Mouse (Mus musculus) heart, embryonic 15.5 days (tissue): ENCODE measurements around the gene Eif1b. TPM values are rescaled to one million over a fixed set of nuclear protein-coding genes. Genes with fewer than 3 reads are reported as not detected.

Source experiments
- ATAC-seq: fragments of 200-750 bp; cut with Nextera tagmentation; replicated peaks from 2 replicates; pipeline ENCODE4 v1.8.0; 2017; ENCODE audit warnings: low read depth, moderate TSS enrichment; ENCODE audit not compliant: insufficient number of reproducible peaks, insufficient read depth, low FRiP score
- H3K27ac ChIP-seq: fragments of 300-500 bp; sonication (generic); 2 replicates; pipeline ENCODE4 v1.5.1; 2015; ENCODE audit warnings: mild to moderate bottlenecking, inconsistent platforms
- H3K27me3 ChIP-seq: fragments of 300-500 bp; sonication (generic); 2 replicates; pipeline ENCODE4 v1.6.1; 2015; ENCODE audit warnings: inconsistent platforms
- H3K36me3 ChIP-seq: fragments of 300-500 bp; sonication (generic); 2 replicates; pipeline ENCODE4 v1.6.1; 2015; ENCODE audit warnings: mild to moderate bottlenecking, inconsistent platforms
- H3K4me1 ChIP-seq: fragments of 300-500 bp; sonication (generic); replicated peaks from 2 replicates; pipeline ENCODE4 v1.6.1; 2015; ENCODE audit warnings: inconsistent platforms
- H3K4me2 ChIP-seq: fragments of 300-500 bp; sonication (generic); 2 replicates; pipeline ENCODE4 v1.6.1; 2015; ENCODE audit warnings: inconsistent platforms, mild to moderate bottlenecking, moderate library complexity
- H3K4me3 ChIP-seq: fragments of 300-500 bp; sonication (generic); 2 replicates; pipeline ENCODE4 v1.5.1; 2015; ENCODE audit warnings: mild to moderate bottlenecking, inconsistent platforms
- H3K9ac ChIP-seq: fragments of 300-500 bp; sonication (generic); 2 replicates; pipeline ENCODE4 v1.6.1; 2015; ENCODE audit warnings: mild to moderate bottlenecking, inconsistent platforms
- H3K9me3 ChIP-seq: fragments of 300-500 bp; sonication (generic); replicated peaks from 2 replicates; pipeline ENCODE4 v1.6.1; 2016; ENCODE audit warnings: inconsistent platforms
- WGBS: fragments of 180-500 bp; shearing (Covaris S2); methylation state at CpG from one replicate; pipeline ENCODE4 v1.1.7; 2015; ENCODE audit warnings: mixed read lengths; 5-methylcytosine and 5-hydroxymethylcytosine counted together
- polyA plus RNA-seq: library from polyadenylated mRNA; unstranded; fragments of >200 nt; fragmentation: Nextera tagmentation; extraction: Ambion mirVana; gene quantifications from 2 replicates; pipeline ENCODE4 v1.2.1, GENCODE M21; 2015

Eif1b gene
- polyA plus RNA-seq, 1 experiment from 2014 or later = 133 TPM

DNA sequence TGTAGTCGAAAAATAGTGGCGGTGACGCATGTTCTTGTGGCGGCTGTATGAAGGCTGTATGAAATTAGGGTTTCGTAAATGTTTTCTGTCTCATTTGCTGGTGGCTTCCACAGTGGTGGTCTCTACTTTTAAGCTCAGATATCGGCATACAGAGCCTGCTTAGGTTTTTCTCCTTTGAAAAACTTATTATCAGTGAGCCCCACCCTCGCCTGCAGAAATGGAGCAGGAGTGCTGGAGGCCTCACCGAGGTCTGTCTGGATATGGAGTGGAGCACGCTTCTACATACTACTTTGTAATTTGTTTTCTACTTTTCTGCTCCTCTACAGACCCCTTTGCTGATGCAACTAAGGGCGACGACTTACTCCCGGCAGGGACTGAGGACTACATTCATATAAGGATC lies 1.7 kb downstream of the Eif1b start:
- 68% methylated on average over 12 of the region's 12 CpGs for WGBS
- 0 out of 2 replicates have a peak overlapping the region, but pooled peaks have one; percentile 92 for H3K27ac ChIP-seq
- H3K9me3 ChIP-seq = no peaks in the 10 kb centered on the region
- peaks cover 11% of the 10 kb centered on the region for H3K4me1 ChIP-seq
- H3K4me2 ChIP-seq = peak overlapping the region; percentile 83
- H3K4me3 ChIP-seq = peak overlapping the region; percentile 98
- H3K27me3 ChIP-seq = no peaks in the 10 kb centered on the region
- peaks cover 23% of the 10 kb centered on the region for H3K36me3 ChIP-seq
- peak overlapping the region; percentile 99 for H3K9ac ChIP-seq
- ATAC-seq = no peak

GRCm38 (mm10) chr9:120496691-120497090 lies 4.7 kb downstream of the Eif1b start:
- Histone ChIP-seq H3K4me3 (no peak overlapping the region), H3K36me3 (peaks cover 23% of the 10 kb centered on the region), H3K4me1 (peaks cover 11% of the 10 kb centered on the region), H3K4me2 (no peak overlapping the region), H3K9ac (no peak overlapping the region), H3K27ac (no peak overlapping the region), H3K9me3 (no peaks in the 10 kb centered on the region), H3K27me3 (no peaks in the 10 kb centered on the region)
- WGBS = 4% methylated on average over 3 of the region's 3 CpGs
- no peak for ATAC-seq

- Histone ChIP-seq H3K27me3 (no peaks in the 10 kb centered on the region), H3K4me2 (no peak overlapping the region), H3K27ac (no peak overlapping the region), H3K9ac (no peak overlapping the region), H3K36me3 (peaks cover 23% of the 10 kb centered on the region), H3K9me3 (no peaks in the 10 kb centered on the region), H3K4me1 (peaks cover 14% of the 10 kb centered on the region), H3K4me3 (no peak overlapping the region)
- ATAC-seq = no peak
- 83% methylated on average over 5 of the region's 5 CpGs for WGBS
Observed at GRCm38 (mm10) chr9:120497983-120498382, 6.0 kb downstream of the Eif1b start.

DNA sequence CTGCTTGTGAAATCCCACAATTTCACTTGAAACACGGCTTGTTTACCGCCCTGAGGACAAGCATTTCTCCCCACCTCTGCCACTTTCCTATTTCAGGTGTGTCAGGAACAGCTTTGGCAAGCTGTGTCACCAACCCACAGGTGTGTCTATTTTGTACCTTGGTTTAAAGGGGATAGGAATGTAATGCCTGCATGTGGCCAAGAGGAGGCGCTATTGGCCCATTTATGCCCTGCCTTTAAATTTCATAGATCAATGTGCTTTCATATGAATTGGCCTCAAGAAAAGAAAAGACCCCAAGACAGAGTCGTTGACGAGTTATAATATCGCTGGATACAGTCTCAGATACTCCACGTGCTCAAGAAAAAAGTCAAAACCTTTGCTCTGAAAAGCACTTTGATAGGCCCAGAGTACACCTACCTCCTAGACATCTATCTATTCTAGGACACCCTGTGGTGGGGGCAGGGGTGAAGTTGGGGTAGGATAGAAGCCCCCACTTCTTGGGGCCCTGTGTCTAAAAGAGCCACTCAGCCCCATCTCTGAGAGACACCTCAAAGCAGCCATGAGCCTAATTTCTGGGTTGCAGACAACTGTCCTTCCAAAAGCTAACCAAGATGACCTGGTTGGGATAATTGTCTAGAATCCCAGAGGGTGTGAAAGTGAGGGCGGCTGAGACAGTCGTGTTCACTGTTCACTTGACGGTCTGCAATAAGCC lies 9.3 kb downstream of the Eif1b start:
- H3K4me1 ChIP-seq = peaks cover 3% of the 10 kb centered on the region; the same call in 1 of the 2 replicates
- WGBS = 34% methylated on average over 10 of the region's 10 CpGs
- no peak overlapping the region for H3K4me3 ChIP-seq
- H3K36me3 ChIP-seq = no peaks in the 10 kb centered on the region
- H3K9me3 ChIP-seq = no peaks in the 10 kb centered on the region
- no peak overlapping the region for H3K27ac ChIP-seq
- no peaks in the 10 kb centered on the region for H3K27me3 ChIP-seq
- H3K4me2 ChIP-seq = no peak overlapping the region
- no peak overlapping the region for H3K9ac ChIP-seq
- ATAC-seq = no peak

- H3K4me2 ChIP-seq = no peak overlapping the region
- WGBS = 4% methylated on average over 8 of the region's 8 CpGs
- no peak for ATAC-seq
Observed at GRCm38 (mm10) chr9:120502013-120502412, 10.0 kb downstream of the Eif1b start.

DNA sequence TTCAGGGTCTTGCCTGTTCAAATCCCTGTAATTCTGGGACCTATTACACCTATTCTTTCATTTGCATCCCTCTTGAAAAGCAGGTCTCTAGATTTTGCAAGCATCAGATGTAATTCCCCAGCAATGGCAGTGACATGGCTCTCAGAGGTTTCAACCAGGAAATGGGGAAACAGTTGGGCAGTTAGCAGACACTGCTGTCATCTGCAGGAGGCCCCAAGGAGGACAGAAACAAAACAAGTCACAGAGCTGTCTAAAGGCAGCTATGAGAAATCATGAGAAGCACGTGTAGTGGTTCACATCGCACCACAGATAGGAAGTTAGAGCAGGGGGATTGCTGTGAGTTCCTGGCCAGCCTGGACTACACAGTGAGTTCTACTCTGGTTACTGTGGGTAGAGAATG lies 12.4 kb downstream of the Eif1b start:
- peaks cover 3% of the 10 kb centered on the region; the same call in 1 of the 2 replicates for H3K4me1 ChIP-seq
- no peak overlapping the region for H3K4me3 ChIP-seq
- ATAC-seq = no peak
- no peaks in the 10 kb centered on the region for H3K36me3 ChIP-seq
- no peak overlapping the region for H3K4me2 ChIP-seq
- H3K27me3 ChIP-seq = no peaks in the 10 kb centered on the region
- WGBS = 62% methylated on average over 2 of the region's 2 CpGs
- no peak overlapping the region for H3K27ac ChIP-seq
- no peaks in the 10 kb centered on the region for H3K9me3 ChIP-seq
- H3K9ac ChIP-seq = no peak overlapping the region

More at GRCm38 (mm10) chr9:120502013-120502412, 10.0 kb downstream of the Eif1b start:
- H3K36me3 ChIP-seq = no peaks in the 10 kb centered on the region
- no peaks in the 10 kb centered on the region for H3K27me3 ChIP-seq
- no peak overlapping the region for H3K4me3 ChIP-seq
- no peaks in the 10 kb centered on the region for H3K9me3 ChIP-seq
- peaks cover 3% of the 10 kb centered on the region; the same call in 1 of the 2 replicates for H3K4me1 ChIP-seq
- no peak overlapping the region for H3K27ac ChIP-seq
- H3K9ac ChIP-seq = no peak overlapping the region

GRCm38 (mm10) chr9:120511781-120512180 lies 19.7 kb downstream of the Eif1b start:
- H3K4me3 ChIP-seq = no peak overlapping the region
- no peaks in the 10 kb centered on the region for H3K27me3 ChIP-seq
- H3K9ac ChIP-seq = no peak overlapping the region
- no peak for ATAC-seq
- 67% methylated on average over 3 of the region's 3 CpGs for WGBS
- no peaks in the 10 kb centered on the region for H3K4me1 ChIP-seq
- H3K36me3 ChIP-seq = no peaks in the 10 kb centered on the region
- H3K27ac ChIP-seq = no peak overlapping the region
- no peak overlapping the region for H3K4me2 ChIP-seq
- no peaks in the 10 kb centered on the region for H3K9me3 ChIP-seq

GRCm38 (mm10) chr9:120516720-120517119 lies 24.7 kb downstream of the Eif1b start:
- Histone ChIP-seq H3K36me3 (no peaks in the 10 kb centered on the region), H3K4me3 (no peak overlapping the region), H3K9ac (no peak overlapping the region), H3K27me3 (no peaks in the 10 kb centered on the region), H3K4me1 (no peaks in the 10 kb centered on the region), H3K27ac (no peak overlapping the region), H3K9me3 (no peaks in the 10 kb centered on the region), H3K4me2 (no peak overlapping the region)
- ATAC-seq = no peak
- WGBS = 55% methylated on average over 8 of the region's 8 CpGs

DNA sequence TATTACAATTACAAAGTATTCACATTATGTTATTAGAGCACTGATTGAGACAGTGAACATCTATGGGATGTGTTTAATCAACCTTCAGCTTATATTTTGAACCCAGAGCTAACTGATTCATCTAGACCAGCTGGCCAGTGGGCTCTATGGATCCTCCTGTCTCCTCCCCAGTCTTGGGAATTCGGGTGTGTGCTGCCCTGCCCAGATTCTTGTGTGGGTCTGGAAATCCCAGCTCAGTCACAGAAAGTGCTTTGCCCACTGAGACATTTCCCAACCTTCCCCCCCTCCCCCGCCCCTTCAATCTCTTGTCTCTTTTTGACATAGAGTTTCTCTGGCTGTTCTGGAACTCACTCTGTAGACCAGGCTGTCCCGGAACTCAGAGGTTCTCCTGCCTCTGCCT lies 26.9 kb downstream of the Eif1b start:
- ATAC-seq = no peak
- no peaks in the 10 kb centered on the region for H3K9me3 ChIP-seq
- H3K4me2 ChIP-seq = no peak overlapping the region
- no peak overlapping the region for H3K9ac ChIP-seq
- H3K4me1 ChIP-seq = no peaks in the 10 kb centered on the region
- no peaks in the 10 kb centered on the region for H3K36me3 ChIP-seq
- H3K27me3 ChIP-seq = no peaks in the 10 kb centered on the region
- 74% methylated on average over 3 of the region's 3 CpGs for WGBS
- no peak overlapping the region for H3K27ac ChIP-seq
- no peak overlapping the region for H3K4me3 ChIP-seq

DNA sequence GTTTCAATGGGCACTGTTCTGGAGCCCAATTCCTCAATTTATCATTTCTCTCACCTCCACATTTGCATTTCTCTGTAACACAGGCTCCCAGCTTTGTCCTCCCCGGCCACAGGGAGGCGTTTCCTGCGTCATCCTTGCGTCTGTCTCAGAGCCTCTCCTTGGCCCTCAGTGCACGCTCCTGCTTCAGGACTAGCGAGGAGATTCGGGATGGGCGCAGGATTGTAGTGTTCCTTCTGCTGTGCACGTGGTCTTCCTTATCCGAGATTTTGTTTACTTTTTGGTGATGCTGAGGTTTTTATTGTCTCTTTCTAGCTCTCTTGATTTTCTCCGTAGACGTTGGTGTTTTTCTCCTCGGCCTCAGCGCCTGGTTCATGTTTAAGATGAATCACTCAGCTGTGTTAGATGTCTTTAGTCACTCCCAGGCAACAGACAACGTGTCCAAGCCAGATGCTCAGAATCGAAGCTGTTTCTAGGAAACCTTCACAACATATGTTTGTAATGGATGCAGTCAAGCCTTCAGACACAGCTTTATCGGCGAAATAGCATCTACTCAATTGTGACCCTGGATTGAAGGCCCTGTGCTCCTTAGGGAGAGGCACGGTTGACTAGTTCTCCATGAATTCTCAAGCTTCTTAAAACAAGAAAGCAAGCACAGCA lies 27.6 kb downstream of the Eif1b start:
- Histone ChIP-seq H3K4me1 (no peaks in the 10 kb centered on the region), H3K4me2 (no peak overlapping the region), H3K9me3 (no peaks in the 10 kb centered on the region), H3K27ac (no peak overlapping the region), H3K27me3 (no peaks in the 10 kb centered on the region), H3K4me3 (no peak overlapping the region), H3K9ac (no peak overlapping the region), H3K36me3 (no peaks in the 10 kb centered on the region)
- 62% methylated on average over 19 of the region's 19 CpGs for WGBS
- no peak for ATAC-seq

GRCm38 (mm10) chr9:120521161-120521560 lies 29.1 kb downstream of the Eif1b start:
- Histone ChIP-seq H3K27ac (no peak overlapping the region), H3K27me3 (no peaks in the 10 kb centered on the region), H3K9ac (no peak overlapping the region), H3K4me1 (no peaks in the 10 kb centered on the region), H3K4me3 (no peak overlapping the region), H3K36me3 (no peaks in the 10 kb centered on the region), H3K4me2 (no peak overlapping the region), H3K9me3 (no peaks in the 10 kb centered on the region)
- ATAC-seq = no peak
- WGBS = 73% methylated on average over 1 of the region's 1 CpGs

DNA sequence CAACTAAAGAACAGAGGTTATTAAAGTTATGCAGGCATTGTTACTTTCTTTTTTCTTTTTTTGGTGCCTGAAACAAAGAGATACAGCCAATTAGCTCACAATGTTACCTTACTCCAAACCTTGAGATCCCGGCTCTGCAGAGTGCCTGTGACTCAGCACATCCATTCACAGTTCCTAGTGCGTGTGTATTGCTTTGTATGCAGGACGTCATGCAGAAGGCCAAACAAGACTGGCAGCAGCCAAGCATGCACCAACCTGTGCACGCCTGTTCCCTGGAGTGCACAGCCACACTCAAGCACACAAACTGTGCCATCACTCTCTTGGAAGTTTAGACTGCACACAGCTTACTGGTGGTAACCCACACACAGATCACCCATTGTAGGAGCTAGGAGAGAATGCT lies 35.2 kb downstream of the Eif1b start:
- H3K9me3 ChIP-seq = no peaks in the 10 kb centered on the region
- no peak overlapping the region for H3K4me3 ChIP-seq
- H3K36me3 ChIP-seq = no peaks in the 10 kb centered on the region
- H3K4me2 ChIP-seq = no peak overlapping the region
- 0 out of 2 replicates have a peak, but pooled peaks cover 4% of the 10 kb centered on the region for H3K27me3 ChIP-seq
- 77% methylated on average over 4 of the region's 4 CpGs for WGBS
- no peak for ATAC-seq
- no peak overlapping the region for H3K9ac ChIP-seq
- H3K27ac ChIP-seq = no peak overlapping the region
- no peaks in the 10 kb centered on the region for H3K4me1 ChIP-seq
